In genomic region chr1:65112807-65113196, GRCm38 (mm10) we compare ENCODE assay signal across 9 mouse cellular contexts. TPM values are rescaled to one million over a fixed set of nuclear protein-coding genes. Genes with fewer than 3 reads are reported as not detected.
A peak's percentile ranks its signal among the peaks of the same experiment; 100 is the strongest.
DNase-seq lines count a peak whose midpoint lies in the region; ATAC-seq and TF ChIP-seq lines count a peak whose summit lies in the region.
"Had no signal": no experiment of that assay in that cellular context is flagged by ENCODE, and none has a peak within 500 bp of the region (broad histone marks: within the 10 kb centered on the region; RNA-seq: fewer than 3 reads in every experiment).

No protein-coding gene starts in this region.

- H3K9me3 ChIP-seq in hindbrain, postnatal 0 days (ENCODE audit: low read length): no peaks in the 10 kb centered on the region

- H3K27me3 ChIP-seq in hindbrain, postnatal 0 days (ENCODE audit: insufficient read depth, low read length): no peaks in the 10 kb centered on the region

- WGBS in hindbrain, postnatal 0 days: 44% methylated on average over 14 of the region's 14 CpGs

- peak overlapping the region; percentile 35; the same call in 1 of the 2 replicates for H3K9ac ChIP-seq in hindbrain, postnatal 0 days (replicated peaks; ENCODE audit: low read length)

- H3K4me3 ChIP-seq in brown adipose tissue, adult 24 weeks (ENCODE audit: insufficient read depth, low read depth, low read length): peak overlapping the region; percentile 8
- 0 out of 2 replicates have a peak overlapping the region, but pooled peaks have one; percentile 11 for H3K4me3 ChIP-seq in hindbrain, postnatal 0 days (ENCODE audit: low read length)
- H3K4me3 ChIP-seq: erythroblast, embryonic 14.5 days had no signal

- H3K4me1 ChIP-seq in brown adipose tissue, adult 24 weeks (ENCODE audit: control insufficient read depth, insufficient read depth, insufficient read length, low read length): no peaks in the 10 kb centered on the region
- no peaks in the 10 kb centered on the region for H3K4me1 ChIP-seq in hindbrain, postnatal 0 days (ENCODE audit: insufficient read depth, low read length)

- no peak for TF ChIP-seq CTCF in hindbrain, postnatal 0 days (IDR thresholded peaks at IDR 0.05; ENCODE audit: low read depth)

- H3K27ac ChIP-seq in brown adipose tissue, adult 24 weeks (replicated peaks; ENCODE audit: low read depth, low read length): peak overlapping the region; percentile 51
- H3K27ac ChIP-seq in hindbrain, postnatal 0 days: 0 out of 2 replicates have a peak overlapping the region, but pooled peaks have one; percentile 1

- H3K36me3 ChIP-seq in hindbrain, postnatal 0 days (ENCODE audit: insufficient read depth, low read length): no peaks in the 10 kb centered on the region

- ATAC-seq in hindbrain, postnatal 0 days: 0 out of 2 replicates have a peak, but pooled peaks have one; percentile 16

- peak; percentile 51 for DNase-seq in adrenal gland, adult 2 months
- no peak for DNase-seq in adrenal gland, postnatal 25 days
- DNase-seq in hindbrain, postnatal 0 days (ENCODE audit: low spot score): no peak
- DNase-seq in lung, postnatal 36 days: peak; percentile 57
- DNase-seq in yolk sac, embryonic 10.5 days (ENCODE audit: low spot score): peak; percentile 15
- DNase-seq in urinary bladder, postnatal 4 days (ENCODE audit: low spot score in 2 of 2): no peak
- DNase-seq in frontal cortex, adult 2 months (ENCODE audit: extremely low spot score in 1 of 2, low spot score in 1 of 2): no peak

- H3K4me2 ChIP-seq in hindbrain, postnatal 0 days (ENCODE audit: low read depth, low read length): peak overlapping the region; percentile 48

RNA-seq across cellular contexts. Expression of gene Gm28845, which starts 6.6 kb away (rescaled TPM):
- not detected for total RNA-seq in adrenal gland, adult 2 months (2021)
- polyA plus RNA-seq in adrenal gland, adult 2 months (2012; rRNA removed): not detected in 2 replicates
- total RNA-seq in adrenal gland, postnatal 25 days (2021): not detected in 2 replicates
- not detected in 2 replicates for polyA plus RNA-seq in brown adipose tissue, adult 24 weeks (2012; ENCODE audit: insufficient read depth, insufficient read length, missing spikeins)
- 2.6 TPM in 1 of 2 replicates, not detected in the other for total RNA-seq in hindbrain, postnatal 0 days (2014; rRNA removed)
- polyA plus RNA-seq in hindbrain, postnatal 0 days (2015; fragmentation: Nextera tagmentation; extraction: Ambion mirVana): 0.64 and 0.74 TPM in 2 replicates
- 0.99 and 1.9 TPM in 2 replicates for polyA plus RNA-seq in frontal cortex, adult 2 months (2012; rRNA removed)
- polyA plus RNA-seq: erythroblast, embryonic 14.5 days had no signal

RNA-seq across cellular contexts. Expression of gene Cryga, which starts 9.6 kb away (rescaled TPM):
- not detected for total RNA-seq in adrenal gland, adult 2 months (2021)
- not detected in 2 replicates for polyA plus RNA-seq in adrenal gland, adult 2 months (2012; rRNA removed)
- not detected in 2 replicates for total RNA-seq in adrenal gland, postnatal 25 days (2021)
- not detected in 2 replicates for polyA plus RNA-seq in brown adipose tissue, adult 24 weeks (2012; ENCODE audit: insufficient read depth, insufficient read length, missing spikeins)
- 1.9 and 5.4 TPM in 2 replicates for total RNA-seq in hindbrain, postnatal 0 days (2014; rRNA removed)
- polyA plus RNA-seq in hindbrain, postnatal 0 days (2015; fragmentation: Nextera tagmentation; extraction: Ambion mirVana): 1.2 TPM in 2 replicates
- polyA plus RNA-seq in frontal cortex, adult 2 months (2012; rRNA removed): 1.4 and 1.7 TPM in 2 replicates
- polyA plus RNA-seq: erythroblast, embryonic 14.5 days had no signal

RNA-seq across cellular contexts. Expression of gene D630023F18Rik, which starts 10.2 kb away (rescaled TPM):
- not detected for total RNA-seq in adrenal gland, adult 2 months (2021)
- not detected in 2 replicates for polyA plus RNA-seq in adrenal gland, adult 2 months (2012; rRNA removed)
- total RNA-seq in adrenal gland, postnatal 25 days (2021): not detected in 2 replicates
- not detected in 2 replicates for polyA plus RNA-seq in brown adipose tissue, adult 24 weeks (2012; ENCODE audit: insufficient read depth, insufficient read length, missing spikeins)
- 4.8 and 5.0 TPM in 2 replicates for total RNA-seq in hindbrain, postnatal 0 days (2014; rRNA removed)
- polyA plus RNA-seq in hindbrain, postnatal 0 days (2015; fragmentation: Nextera tagmentation; extraction: Ambion mirVana): 8.6 and 10.0 TPM in 2 replicates
- polyA plus RNA-seq in frontal cortex, adult 2 months (2012; rRNA removed): 7.1 and 9.2 TPM in 2 replicates
- polyA plus RNA-seq: erythroblast, embryonic 14.5 days had no signal

RNA-seq across cellular contexts. Expression of gene Crygb, which starts 30.7 kb away (rescaled TPM):
- not detected for total RNA-seq in adrenal gland, adult 2 months (2021)
- not detected in 2 replicates for polyA plus RNA-seq in adrenal gland, adult 2 months (2012; rRNA removed)
- not detected in 2 replicates for total RNA-seq in adrenal gland, postnatal 25 days (2021)
- not detected in 2 replicates for polyA plus RNA-seq in brown adipose tissue, adult 24 weeks (2012; ENCODE audit: insufficient read depth, insufficient read length, missing spikeins)
- total RNA-seq in hindbrain, postnatal 0 days (2014; rRNA removed): not detected in 2 replicates
- 0.40 TPM in 1 of 2 replicates, not detected in the other for polyA plus RNA-seq in hindbrain, postnatal 0 days (2015; fragmentation: Nextera tagmentation; extraction: Ambion mirVana)
- not detected in 2 replicates for polyA plus RNA-seq in frontal cortex, adult 2 months (2012; rRNA removed)
- polyA plus RNA-seq: erythroblast, embryonic 14.5 days had no signal

RNA-seq across cellular contexts. Expression of gene Crygc, which starts 39.3 kb away (rescaled TPM):
- total RNA-seq in adrenal gland, adult 2 months (2021): not detected
- polyA plus RNA-seq in adrenal gland, adult 2 months (2012; rRNA removed): not detected in 2 replicates
- not detected in 2 replicates for total RNA-seq in adrenal gland, postnatal 25 days (2021)
- not detected in 2 replicates for polyA plus RNA-seq in brown adipose tissue, adult 24 weeks (2012; ENCODE audit: insufficient read depth, insufficient read length, missing spikeins)
- total RNA-seq in hindbrain, postnatal 0 days (2014; rRNA removed): not detected in 2 replicates
- polyA plus RNA-seq in hindbrain, postnatal 0 days (2015; fragmentation: Nextera tagmentation; extraction: Ambion mirVana): not detected in 2 replicates
- not detected in 2 replicates for polyA plus RNA-seq in frontal cortex, adult 2 months (2012; rRNA removed)
- polyA plus RNA-seq: erythroblast, embryonic 14.5 days had no signal

Comparison
In these comparisons a context has a peak if more than half of its experiments do, and no peak if none do; other contexts are left out.
1. DNase-seq: peak in adrenal gland, adult 2 months (single experiment), lung, postnatal 36 days (single experiment) and yolk sac, embryonic 10.5 days (single experiment); none in adrenal gland, postnatal 25 days (single experiment), hindbrain, postnatal 0 days (single experiment), urinary bladder, postnatal 4 days (0 of 2) and frontal cortex, adult 2 months (0 of 2).